Mouse (Mus musculus): ENCODE data around the gene Zfp981.
"Not testable (repeated sequence)": the region's sequence is repeated elsewhere in the genome, so short reads cannot be mapped to it uniquely, and the experiment has no call there.

The Zfp981 gene

DNA sequence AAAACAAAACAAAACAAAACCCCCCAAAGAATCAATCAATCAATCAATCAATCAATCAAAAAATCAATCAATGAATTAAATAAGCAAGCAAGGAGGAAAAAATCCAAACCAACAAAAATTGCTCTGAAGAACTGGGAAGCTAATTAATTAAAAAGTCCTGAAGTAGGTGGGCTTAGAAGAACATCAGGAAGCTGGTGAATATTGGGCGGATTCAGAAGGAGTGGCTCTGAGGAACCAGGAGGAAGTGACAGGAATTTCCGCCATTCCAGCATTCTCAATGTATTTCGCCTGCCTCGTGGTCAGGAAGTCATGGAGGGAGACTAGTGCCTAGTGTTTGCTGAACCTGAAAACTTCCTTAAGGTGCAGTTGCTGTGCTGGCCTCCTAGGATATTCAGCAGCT is at the start of gene Zfp981:
Zfp981 (plus strand) TSS at position 301 of the 400 bp plus-strand sequence.
- DNase-seq, result not testable (repeated sequence)

DNA sequence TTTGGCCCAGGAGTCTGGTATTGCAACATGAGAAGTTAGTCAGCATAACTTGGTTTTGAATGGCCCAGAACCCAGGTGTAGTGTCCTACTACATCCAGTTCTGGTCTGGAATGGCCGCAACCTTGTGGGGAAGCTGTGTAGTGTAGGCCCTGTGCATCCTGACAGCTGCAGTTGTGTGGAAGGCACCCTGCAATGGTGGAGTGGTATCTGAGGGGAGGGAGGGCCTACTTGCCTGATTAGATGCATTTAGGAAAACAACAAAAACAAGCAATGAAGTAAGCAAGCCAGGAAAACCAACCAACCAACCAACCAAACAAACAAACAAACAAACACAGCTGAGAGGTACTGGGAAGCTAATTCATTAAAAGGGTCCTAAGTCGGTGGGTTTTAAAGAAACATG is 49.3 kb upstream of the Zfp981 start:
- DNase-seq, result not testable (repeated sequence)

DNA sequence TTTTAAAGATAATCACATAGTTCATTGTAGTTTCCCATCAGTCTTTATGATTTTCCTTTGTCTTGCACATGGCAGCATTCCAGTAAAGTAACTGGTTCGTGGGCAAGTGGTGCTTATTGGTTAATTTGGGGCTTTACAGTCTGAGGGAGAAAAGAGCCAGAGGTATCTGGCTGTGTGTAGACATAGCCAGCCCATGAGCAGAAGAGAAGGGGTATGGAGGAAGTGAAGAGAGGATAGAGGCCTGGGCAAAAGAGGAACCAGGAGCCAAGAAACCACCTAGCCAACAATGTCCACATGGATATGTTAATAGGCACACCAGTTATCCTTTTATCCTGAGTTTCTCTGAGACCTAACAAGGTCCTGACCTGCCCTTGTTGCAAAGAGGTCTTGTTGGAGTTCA is 47.7 kb upstream of the Zfp981 start:
- not testable (repeated sequence) for DNase-seq

DNA sequence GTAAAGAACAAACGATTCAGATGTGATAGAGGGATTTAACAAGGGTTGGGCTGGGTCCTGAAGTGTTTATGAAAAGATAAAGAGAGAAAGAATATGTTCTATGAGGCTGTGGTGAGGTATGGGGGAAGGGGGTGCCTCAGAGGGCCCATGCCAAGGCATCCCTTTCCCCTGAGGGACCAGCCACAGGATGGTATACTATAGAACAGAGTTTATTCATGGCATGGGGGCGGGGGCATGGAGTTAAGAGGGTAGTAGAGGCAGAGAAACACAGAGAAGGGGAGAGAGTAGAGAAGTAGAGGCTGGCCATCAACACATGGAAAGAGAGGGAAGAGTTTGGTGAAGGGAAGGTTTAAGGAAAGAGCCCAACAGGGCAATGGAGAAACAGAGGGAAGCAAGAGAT is 46.9 kb upstream of the Zfp981 start:
- no peak for DNase-seq

DNA sequence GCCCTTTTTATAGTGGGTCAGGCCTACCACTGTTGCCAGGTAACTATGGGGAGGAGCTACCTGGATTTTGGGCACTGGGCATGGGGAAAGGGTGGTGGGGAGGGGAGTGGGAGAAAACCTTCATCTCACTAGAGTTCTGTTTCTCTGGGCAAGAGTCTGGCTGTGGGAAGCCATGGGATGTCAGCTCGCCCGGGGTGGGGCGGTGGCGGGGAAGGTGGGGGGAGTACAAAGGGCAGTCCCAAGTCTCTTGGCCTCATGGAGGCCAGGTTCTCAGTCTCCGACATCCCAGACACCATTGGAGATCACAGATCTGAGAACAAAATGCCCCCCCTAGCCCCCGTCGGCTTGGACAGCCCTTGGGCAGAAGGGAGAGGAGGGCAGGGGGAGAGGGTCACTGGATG is 46.5 kb upstream of the Zfp981 start:
- DNase-seq, result no peak

DNA sequence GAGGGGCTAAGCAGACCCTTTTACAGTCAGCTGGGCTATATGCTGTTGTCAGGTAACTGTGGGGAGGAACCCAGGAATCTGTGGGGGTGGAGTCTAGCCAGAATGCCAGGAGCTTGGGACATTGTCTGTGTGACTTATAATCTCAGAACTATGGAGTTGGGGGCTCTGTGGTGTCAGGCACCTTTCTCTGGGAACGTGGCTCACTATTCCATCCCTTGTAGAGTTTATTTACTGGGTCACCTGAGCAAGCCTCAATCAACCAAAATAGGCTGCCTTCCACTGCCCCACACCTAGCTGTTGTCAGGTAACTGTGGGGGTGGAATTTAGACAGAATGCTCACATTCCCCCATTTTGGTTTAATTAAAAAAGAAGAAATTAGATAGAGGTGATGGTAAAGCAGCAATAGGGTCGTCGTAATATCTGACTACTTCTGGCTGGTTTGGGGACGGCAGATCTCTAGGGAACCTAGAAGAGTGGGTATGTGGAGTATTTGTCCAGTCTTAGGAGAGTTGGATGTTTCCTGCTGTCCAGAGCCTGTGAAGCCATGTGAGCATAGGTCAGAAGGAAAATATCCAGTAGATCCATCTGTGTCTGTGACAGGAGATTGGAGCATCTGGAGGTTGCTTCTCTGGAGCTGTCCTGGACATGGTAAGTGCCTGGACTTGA is 45.6 kb upstream of the Zfp981 start:
- no peak for DNase-seq

DNA sequence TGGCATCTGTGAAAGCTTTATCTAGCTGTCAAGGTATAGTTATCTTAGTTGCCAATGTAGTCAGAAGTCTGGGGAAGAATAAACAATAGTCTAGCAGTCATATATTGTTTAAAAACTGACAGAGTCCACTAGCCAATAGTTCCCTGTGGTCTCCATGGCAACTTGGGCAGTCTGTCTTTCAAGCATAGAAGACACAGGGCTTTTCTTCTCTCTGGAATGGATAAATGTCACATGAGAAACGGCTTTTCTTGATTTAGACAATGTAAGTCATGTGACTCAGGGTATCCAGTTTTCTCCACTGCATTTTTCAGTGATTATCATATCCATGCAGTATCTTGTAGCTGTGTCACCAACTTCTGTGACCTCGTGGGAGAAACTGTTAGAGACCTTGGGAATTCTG is 44.7 kb upstream of the Zfp981 start:
- DNase-seq, result no peak

DNA sequence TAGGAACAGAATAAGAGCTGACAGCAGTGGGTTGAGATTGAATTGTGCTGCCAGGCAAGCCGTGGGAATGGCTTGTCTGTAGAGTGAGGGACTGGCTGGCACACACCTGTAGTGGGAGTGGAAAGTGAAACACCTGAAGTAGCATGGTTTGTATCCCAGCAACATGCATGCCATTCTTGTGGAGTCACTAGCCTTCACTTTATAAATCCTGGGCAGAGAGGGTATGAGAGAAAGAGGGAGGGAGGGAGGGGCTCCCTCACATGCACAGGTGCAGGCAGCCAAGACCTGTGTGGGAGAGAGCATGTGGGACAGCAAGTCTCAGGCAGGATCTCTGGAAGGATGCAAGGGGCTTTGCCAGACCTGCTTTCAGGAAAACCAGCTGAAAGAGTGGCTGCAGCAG is 44.1 kb upstream of the Zfp981 start:
- no peak for DNase-seq

DNA sequence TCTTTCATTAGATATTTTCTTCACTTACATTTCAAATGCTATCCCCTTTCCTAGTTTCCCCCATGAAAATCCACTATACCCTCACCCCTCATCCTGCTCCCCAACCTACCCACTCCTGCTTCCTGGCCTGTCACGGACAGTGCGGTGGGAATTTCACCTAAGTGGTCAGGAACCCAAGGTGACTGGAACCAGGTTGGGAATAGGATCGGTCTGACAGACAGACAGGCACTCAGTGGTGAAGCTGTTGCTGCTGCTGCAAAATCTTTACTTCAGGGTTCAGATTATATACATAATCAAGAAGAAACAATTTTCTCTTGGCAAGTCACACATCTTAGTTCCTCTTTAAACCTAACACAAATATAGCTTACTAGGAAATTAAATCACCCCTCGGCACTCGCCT is 42.0 kb upstream of the Zfp981 start:
- DNase-seq, result not testable (repeated sequence)

DNA sequence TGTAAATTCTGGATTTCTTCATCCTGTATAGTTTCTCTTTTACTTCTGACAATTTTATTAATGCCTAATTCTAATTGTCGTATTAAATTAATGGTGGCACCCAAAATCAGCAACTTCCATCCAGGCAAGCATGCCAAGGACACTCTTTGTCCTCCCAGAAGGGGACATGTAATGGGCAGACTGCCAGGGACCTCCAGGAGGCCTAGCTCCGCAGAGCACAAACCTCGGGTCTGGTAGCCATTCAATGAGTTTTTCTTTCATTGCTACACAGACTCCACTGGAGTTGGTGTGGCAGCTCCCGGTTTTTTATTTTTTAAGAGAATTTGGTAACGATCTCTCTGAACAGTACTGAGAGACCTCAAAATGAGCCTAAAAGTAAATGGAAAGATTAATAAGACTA is 41.1 kb upstream of the Zfp981 start:
- DNase-seq, result not testable (repeated sequence)

DNA sequence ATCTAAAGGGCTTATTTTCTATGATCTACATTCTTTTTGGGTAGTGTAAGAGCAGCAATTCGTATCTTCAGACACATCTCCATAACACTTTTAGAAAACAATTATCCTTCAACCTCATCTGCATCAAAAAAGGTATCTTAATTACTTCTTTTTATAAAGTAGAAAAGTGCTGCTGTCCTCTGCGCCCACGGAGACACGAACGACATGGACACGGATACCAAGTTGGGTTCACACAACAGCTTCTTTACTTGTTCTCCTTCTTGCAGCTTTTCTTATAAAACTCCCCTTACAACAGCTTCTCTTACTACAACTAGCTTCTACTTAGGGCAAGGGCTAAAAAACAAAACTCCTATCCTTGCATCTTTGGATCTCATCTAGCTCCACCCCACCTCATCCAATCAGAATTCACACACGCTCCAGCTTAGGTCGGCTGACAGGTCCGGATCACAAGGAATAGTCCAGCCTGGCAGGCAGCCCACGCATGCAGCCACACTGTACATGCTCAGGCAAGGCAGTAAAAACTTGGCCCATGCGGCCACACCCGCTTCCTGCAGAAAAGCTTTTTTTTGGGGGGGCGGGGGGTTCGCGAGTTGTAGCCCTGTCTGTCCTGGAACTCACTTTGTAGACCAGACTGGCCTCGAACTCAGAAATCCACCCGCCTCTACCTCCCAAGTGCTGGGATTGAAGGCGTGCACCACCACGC is 38.0 kb upstream of the Zfp981 start:
- DNase-seq, result not testable (repeated sequence)

DNA sequence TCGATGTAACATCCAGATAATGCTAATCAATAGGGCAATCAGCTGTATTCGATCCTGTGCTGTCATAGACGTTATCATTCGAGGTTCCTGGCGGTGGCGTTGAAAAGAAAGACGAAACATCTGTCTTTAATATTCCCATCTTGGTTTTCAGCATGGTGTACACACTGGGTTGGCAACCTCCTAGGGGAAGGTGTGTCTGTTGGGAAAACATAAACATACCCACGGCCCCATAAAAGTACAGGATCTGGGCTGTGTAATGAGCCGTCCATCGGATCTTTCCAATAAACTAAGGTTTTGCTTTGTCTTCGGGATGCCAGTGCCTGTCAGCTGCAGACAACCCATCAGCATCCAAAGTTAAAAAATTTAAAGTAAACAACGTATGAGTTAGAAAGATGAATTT is 31.8 kb upstream of the Zfp981 start:
- not testable (repeated sequence) for DNase-seq

DNA sequence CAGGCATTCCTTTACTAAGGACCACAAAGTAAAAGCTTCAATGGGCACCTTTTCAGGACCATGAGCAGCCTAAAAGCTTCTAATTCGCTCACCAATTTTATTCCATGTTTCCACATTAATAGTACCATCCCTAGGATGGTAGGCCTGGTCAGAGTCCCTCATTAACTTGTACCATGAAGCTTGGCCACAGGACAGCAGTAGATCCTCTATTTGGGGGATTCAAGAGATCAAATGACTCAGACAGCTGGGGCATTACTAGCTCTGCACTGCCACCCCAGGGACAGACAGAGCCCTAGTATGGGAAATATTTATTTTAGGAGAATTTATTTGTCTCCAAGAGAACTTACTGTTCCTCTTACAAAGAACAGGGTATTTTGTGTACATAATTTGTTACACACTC is 27.6 kb upstream of the Zfp981 start:
- DNase-seq, result not testable (repeated sequence)

DNA sequence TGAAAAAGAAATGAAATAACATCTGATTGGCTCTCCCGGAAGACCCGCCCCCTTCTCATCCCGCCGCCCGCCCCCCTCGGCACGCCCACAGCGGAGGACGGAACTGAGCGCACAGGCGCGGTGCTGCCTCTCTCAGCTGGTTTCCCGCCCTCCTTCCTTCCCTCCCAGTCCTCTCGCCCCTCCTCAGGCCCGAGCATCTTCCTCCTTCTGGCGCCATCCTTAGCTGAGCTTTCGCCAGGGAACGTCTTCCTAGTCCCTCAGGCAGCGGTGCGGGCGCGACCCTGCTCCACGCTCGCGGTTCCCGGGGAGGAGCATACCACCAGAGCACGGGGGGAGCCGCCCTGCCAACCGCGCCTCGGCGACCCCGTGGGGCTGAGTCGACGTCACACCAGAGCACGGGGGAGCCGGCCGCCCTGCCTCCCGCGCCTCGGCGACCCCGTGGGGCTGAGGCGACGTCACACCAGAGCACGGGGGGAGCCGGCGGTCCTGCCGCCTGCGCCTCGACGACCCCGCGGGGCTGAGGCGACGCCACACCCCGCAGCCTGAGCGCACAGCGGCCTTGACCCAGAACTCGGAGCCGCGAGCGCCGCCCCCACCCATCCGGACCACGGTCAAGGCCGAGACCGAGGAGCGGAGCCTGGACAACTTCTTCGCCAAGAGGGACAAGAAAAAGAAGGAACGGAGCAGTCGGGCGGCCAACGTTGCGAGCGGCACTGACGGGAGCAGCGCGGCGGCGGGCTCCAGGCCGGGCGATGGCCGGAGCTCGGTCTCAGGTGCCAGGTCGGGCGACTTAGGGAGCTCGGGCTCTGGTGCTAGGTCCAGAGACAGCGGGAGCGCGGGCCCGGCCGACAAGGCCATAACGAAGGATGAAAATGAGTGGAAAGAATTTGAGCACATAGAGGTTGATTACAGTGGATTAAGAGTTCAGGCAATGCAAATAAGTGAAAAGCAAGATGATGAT is 26.8 kb upstream of the Zfp981 start:
- not testable (repeated sequence) for DNase-seq

DNA sequence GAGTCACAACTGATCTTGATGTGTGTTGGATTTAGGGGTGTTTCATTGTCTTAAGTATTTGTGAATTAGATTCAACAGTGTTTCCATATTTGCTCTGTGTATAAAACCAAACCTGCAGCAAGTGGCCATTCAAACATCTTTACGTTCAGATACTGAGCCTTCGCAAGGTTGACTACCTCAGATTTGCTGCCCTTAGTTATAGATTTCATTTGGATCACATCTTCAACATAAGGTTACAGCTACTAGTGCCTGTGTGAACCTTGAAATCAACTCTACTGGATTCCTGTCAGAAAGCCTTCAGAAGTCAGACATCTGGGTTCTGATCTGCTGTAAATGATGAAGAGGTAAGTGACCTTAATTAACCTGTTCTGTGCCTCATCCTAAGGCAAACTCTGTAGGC is 25.6 kb upstream of the Zfp981 start:
- DNase-seq, result not testable (repeated sequence)

DNA sequence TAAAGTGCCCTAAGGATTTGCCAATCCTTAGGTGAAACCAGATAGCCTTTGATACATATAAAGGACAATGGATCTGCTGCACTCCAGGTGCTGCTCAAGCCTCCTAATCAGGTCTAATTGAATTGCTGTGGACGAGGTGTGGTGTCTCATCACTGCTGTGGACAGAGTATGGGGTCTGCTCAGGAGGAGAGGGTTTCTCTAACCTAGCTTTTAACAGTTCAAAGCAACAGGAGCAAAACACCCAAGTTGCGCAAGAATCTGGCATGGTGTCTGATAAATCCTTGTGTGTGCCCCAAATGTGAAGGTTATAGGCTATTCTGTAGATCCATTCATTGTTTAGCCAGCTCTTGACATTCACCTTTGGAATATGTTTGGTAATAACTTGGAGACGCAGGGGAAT is 24.9 kb upstream of the Zfp981 start:
- DNase-seq, result not testable (repeated sequence)

DNA sequence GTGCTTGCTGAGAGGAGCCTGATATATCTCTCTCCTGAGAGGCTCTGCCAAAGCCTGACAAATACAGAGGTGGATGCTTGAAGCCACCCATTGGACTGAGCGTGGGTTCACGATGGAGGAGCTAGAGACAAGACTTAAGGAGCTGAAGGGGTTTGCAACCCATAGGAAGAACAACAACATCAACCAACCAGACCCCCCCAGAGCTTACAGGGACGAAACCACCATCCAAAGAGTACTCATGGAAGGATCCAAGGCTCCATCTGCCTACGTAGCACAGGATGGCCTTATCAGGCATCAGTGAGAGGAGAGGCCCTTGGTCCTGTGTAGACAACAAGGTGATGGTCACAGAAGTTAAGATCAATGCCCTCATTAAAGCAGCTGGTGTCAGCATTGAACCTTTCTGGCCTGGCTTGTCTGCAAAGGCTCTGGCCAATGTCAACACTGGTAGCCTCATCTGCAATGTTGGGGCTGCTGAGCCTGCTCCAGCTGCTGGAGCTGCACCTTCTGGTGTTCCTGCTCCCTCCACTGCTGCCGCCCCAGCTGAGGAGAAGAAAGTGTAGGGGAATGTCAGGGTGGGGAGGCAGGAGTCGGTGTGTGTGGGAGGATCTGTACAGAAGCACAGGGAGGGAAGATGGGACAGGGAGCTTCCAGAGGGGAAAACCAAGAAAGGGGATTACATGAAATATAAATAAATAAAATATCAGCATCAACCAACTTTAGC is 21.3 kb upstream of the Zfp981 start:
- not testable (repeated sequence) for DNase-seq

DNA sequence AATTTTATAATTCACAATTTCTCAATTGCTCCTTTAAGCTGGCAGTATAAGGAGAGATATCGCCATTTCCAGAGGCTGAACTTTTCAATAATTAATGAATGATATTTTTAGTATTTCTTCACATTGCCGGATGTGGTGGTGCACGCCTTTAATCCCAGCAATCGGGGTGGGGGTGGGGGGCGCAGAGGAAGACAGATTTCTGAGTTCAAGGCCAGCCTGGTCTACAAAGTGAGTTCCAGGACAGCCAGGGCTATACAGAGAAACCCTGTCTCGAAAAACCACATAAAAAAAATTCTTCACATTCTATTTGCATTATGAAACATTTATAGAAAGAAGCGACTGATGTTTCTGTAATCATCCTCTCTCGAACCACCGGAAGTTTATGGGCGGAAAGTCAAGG is 19.3 kb upstream of the Zfp981 start:
- DNase-seq, result not testable (repeated sequence)

DNA sequence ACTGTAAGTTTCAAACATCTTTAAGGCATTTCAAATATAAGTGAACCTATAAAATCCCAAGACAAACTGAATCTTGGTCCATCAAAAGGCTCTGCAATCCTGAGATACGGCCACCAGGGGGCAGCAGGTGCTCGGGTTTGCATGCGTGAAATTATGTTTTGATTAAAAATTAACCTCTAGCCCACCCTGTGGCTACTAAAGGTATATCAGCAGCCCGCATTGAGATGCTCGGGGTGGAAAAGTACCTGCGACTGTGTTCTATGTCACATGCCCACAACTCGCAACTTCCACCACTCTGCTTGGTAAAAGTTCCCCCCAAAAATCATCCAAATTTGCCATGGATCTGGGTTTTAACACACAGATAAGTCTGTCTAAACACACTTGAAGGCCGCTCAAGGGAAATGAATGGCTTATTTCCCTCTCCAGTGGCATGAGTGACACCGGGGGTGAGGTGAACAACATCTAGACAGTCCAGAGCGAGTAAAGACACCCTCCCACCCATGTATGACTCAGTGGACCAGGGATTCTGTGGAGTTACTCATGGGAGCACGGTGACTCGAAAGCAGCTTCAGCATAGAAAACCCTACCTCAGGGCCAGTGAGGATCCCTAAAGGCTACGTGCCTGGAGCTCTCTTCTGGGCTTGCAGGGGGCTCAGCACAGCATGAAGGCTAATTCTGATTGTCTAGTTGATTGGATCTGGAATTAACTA is 18.1 kb upstream of the Zfp981 start:
- not testable (repeated sequence) for DNase-seq

DNA sequence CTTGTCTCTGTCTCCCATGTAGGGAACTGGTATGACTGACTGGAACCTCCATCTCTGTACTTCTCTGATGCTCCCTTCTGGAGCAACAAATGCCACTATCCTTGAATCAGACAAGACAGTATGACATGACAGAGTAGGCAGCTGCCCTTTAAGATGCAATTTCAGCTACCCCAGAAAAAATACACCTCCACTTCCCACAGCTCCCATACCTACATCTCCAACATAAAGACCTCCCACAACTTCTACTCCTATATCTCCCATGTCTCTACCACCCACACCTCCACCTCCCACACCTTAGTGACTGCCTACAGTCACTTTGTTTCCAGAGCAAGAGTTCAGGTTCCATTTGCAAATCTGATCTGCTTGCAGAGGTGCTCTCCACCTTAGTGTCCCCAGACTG is 17.2 kb upstream of the Zfp981 start:
- DNase-seq, result not testable (repeated sequence)

DNA sequence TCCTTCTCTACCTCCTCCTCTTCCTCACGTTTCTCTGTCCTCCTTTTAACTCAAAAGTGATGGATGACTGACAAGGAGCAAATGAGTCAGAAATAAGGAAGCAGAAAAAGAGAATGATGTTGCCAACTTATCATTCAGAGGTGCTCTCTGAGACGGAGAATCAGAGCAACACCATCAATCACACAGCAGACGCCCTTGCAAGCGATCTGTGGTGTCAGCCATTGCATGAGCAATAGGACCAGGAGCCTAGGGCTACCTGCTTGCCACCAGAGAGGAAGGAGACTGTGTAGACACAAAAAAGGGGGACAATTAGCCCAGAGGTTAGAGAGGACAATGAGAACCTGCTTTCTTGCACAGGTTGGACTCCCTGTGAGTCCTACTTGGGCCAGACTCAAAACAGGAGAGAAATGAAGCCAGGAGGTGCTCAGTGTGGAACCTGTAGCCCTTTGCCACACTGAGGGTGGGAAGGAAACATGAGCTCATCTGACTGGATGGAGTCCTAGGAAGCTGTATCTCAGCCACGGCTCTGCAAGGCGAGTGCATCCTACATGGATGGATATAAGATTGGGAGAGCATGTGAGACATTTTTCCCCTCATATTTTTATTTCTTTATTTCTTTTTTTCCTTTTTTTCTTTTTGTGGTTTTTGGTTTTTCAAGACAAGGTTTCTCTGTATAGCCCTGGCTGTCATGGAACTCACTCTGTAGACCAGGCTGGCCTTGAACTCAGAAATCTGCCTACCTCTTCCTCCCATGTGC is 16.5 kb upstream of the Zfp981 start:
- DNase-seq, result not testable (repeated sequence)
